Mouse (Mus musculus): Measurements from ENCODE around the gene Atrip.

- TF ChIP-seq POLR2A (IDR thresholded peaks at IDR 0.05; ENCODE audit: low read depth, low read length) (no peak), CTCF (IDR thresholded peaks at IDR 0.05; ENCODE audit: borderline replicate concordance, insufficient read depth, low read length) (no peak)
Measured at GRCm38 (mm10) chr9:109053366-109053765, 20.6 kb downstream of the Atrip start.

Data from embryonic fibroblast, embryonic 13.5 days (primary cell).